Mouse (Mus musculus) lung, embryonic 15.5 days (tissue): ENCODE data around the gene Ing5. TPM values are rescaled to one million over a fixed set of nuclear protein-coding genes. Genes with fewer than 3 reads are reported as not detected.

Experiments used
- polyA plus RNA-seq: library from polyadenylated mRNA; unstranded; fragments of >200 nt; fragmentation: Nextera tagmentation; extraction: Ambion mirVana; gene quantifications from 2 replicates; pipeline ENCODE4 v1.2.1, GENCODE M21; 2015

Gene Ing5
- polyA plus RNA-seq, 1 experiment from 2014 or later = 22.3 TPM

Other genes starting within 250 kb of the Ing5 start
- 173 and 177 TPM in 2 replicates for gene Stk25, start 145.3 kb upstream of the Ing5 start, polyA plus RNA-seq
- gene Bok, start 118.3 kb upstream of the Ing5 start, polyA plus RNA-seq = 87.3 and 89.9 TPM in 2 replicates
- gene Atg4b, start 52.5 kb upstream of the Ing5 start, polyA plus RNA-seq = 75.2 and 76.8 TPM in 2 replicates
- gene Thap4, start 49.1 kb upstream of the Ing5 start, polyA plus RNA-seq = 46.6 and 50.9 TPM in 2 replicates
- gene Dtymk, start 2.0 kb upstream of the Ing5 start, polyA plus RNA-seq = 258 and 260 TPM in 2 replicates
- gene D2hgdh, start 20.9 kb downstream of the Ing5 start, polyA plus RNA-seq = 12.5 and 14.9 TPM in 2 replicates
- gene Gal3st2, start 57.3 kb downstream of the Ing5 start, polyA plus RNA-seq = 0.06 and 0.15 TPM in 2 replicates
- 0.10 TPM in 1 of 2 replicates, not detected in the other for gene Gal3st2b, start 114.3 kb downstream of the Ing5 start, polyA plus RNA-seq
- not detected in 2 replicates for gene Gal3st2c, start 186.5 kb downstream of the Ing5 start, polyA plus RNA-seq
- not detected in 2 replicates for gene Neu4, start 216.5 kb downstream of the Ing5 start, polyA plus RNA-seq
- gene Pdcd1, start 248.6 kb downstream of the Ing5 start, polyA plus RNA-seq = 0.10 and 0.81 TPM in 2 replicates